Mouse (Mus musculus) hindbrain, embryonic 15.5 days (tissue): Measurements from ENCODE around the gene Etfbkmt. TPM values are rescaled to one million over a fixed set of nuclear protein-coding genes. Genes with fewer than 3 reads are reported as not detected.
"Not testable (repeated sequence)": the region's sequence is repeated elsewhere in the genome, so short reads cannot be mapped to it uniquely, and the experiment has no call there.

ENCODE experiments used
- ATAC-seq: fragments of 200-750 bp; cut with Nextera tagmentation; 2 replicates; pipeline ENCODE4 v1.8.0; 2017; ENCODE audit warnings: low read depth, moderate number of reproducible peaks, moderate TSS enrichment; ENCODE audit not compliant: low FRiP score
- H3K27ac ChIP-seq: fragments of 300-500 bp; sonication (generic); replicated peaks from 2 replicates; pipeline ENCODE4 v1.5.1; 2015; ENCODE audit warnings: mild to moderate bottlenecking, inconsistent platforms
- H3K27me3 ChIP-seq: fragments of 300-500 bp; sonication (generic); 2 replicates; pipeline ENCODE4 v1.6.1; 2015; ENCODE audit warnings: control low read depth, inconsistent platforms
- H3K36me3 ChIP-seq: fragments of 300-500 bp; sonication (generic); 2 replicates; pipeline ENCODE4 v1.6.1; 2015; ENCODE audit warnings: control low read depth, inconsistent platforms
- H3K4me1 ChIP-seq: fragments of 300-500 bp; sonication (generic); replicated peaks from 2 replicates; pipeline ENCODE4 v1.6.1; 2015; ENCODE audit warnings: control low read depth, inconsistent platforms
- H3K4me2 ChIP-seq: fragments of 300-500 bp; sonication (generic); 2 replicates; pipeline ENCODE4 v1.6.1; 2015; ENCODE audit warnings: moderate library complexity, mild to moderate bottlenecking, inconsistent platforms
- H3K4me3 ChIP-seq: fragments of 300-500 bp; sonication (generic); 2 replicates; pipeline ENCODE4 v1.5.1; 2015; ENCODE audit warnings: mild to moderate bottlenecking, inconsistent platforms
- H3K9ac ChIP-seq: fragments of 300-500 bp; sonication (generic); 2 replicates; pipeline ENCODE4 v1.6.1; 2015; ENCODE audit warnings: inconsistent platforms
- H3K9me3 ChIP-seq: fragments of 300-500 bp; sonication (generic); 2 replicates; pipeline ENCODE4 v1.6.1; 2016; ENCODE audit warnings: control low read depth, inconsistent platforms
- WGBS: fragments of 180-500 bp; shearing (Covaris S2); methylation state at CpG from one replicate; pipeline ENCODE4 v1.1.7; 2015; 5-methylcytosine and 5-hydroxymethylcytosine counted together
- polyA plus RNA-seq: library from polyadenylated mRNA; unstranded; fragments of >200 nt; fragmentation: Nextera tagmentation; extraction: Ambion mirVana; gene quantifications from 2 replicates; pipeline ENCODE4 v1.2.1, GENCODE M21; 2015

The Etfbkmt gene
- polyA plus RNA-seq, 1 experiment from 2014 or later: 8.2 TPM

GRCm38 (mm10) chr6:149107615-149108014, 32.0 kb upstream of the Etfbkmt start:
- Histone ChIP-seq H3K36me3 (no peaks in the 10 kb centered on the region), H3K9me3 (no peaks in the 10 kb centered on the region), H3K27me3 (no peaks in the 10 kb centered on the region), H3K4me3 (no peak overlapping the region), H3K4me1 (no peaks in the 10 kb centered on the region), H3K9ac (no peak overlapping the region), H3K27ac (no peak overlapping the region), H3K4me2 (no peak overlapping the region)
- WGBS: 84% methylated on average over 3 of the region's 3 CpGs
- no peak for ATAC-seq

GRCm38 (mm10) chr6:149108909-149109308, 30.7 kb upstream of the Etfbkmt start:
- 81% methylated on average over 2 of the region's 2 CpGs for whole genome bisulfite sequencing
- Histone ChIP-seq H3K4me2 (no peak overlapping the region), H3K36me3 (no peaks in the 10 kb centered on the region), H3K27me3 (no peaks in the 10 kb centered on the region), H3K4me3 (no peak overlapping the region), H3K9me3 (no peaks in the 10 kb centered on the region), H3K9ac (no peak overlapping the region), H3K4me1 (no peaks in the 10 kb centered on the region), H3K27ac (no peak overlapping the region)
- ATAC-seq: no peak

GRCm38 (mm10) chr6:149116992-149117391, 22.7 kb upstream of the Etfbkmt start:
- Histone ChIP-seq H3K36me3 (no peaks in the 10 kb centered on the region), H3K4me1 (no peaks in the 10 kb centered on the region), H3K4me3 (no peak overlapping the region), H3K27me3 (no peaks in the 10 kb centered on the region), H3K9me3 (no peaks in the 10 kb centered on the region), H3K4me2 (no peak overlapping the region), H3K27ac (no peak overlapping the region), H3K9ac (no peak overlapping the region)
- ATAC-seq: no peak

GRCm38 (mm10) chr6:149118935-149119334, 20.7 kb upstream of the Etfbkmt start:
- no peaks in the 10 kb centered on the region for H3K9me3 ChIP-seq
- H3K27me3 ChIP-seq: no peaks in the 10 kb centered on the region
- H3K4me2 ChIP-seq: no peak overlapping the region
- H3K27ac ChIP-seq: no peak overlapping the region
- H3K4me3 ChIP-seq: no peak overlapping the region
- no peak for ATAC-seq
- no peak overlapping the region for H3K9ac ChIP-seq
- H3K4me1 ChIP-seq: no peaks in the 10 kb centered on the region
- H3K36me3 ChIP-seq: no peaks in the 10 kb centered on the region
- 64% methylated on average over 2 of the region's 2 CpGs for WGBS

GRCm38 (mm10) chr6:149119853-149120252, 19.8 kb upstream of the Etfbkmt start:
- 0 out of 2 replicates have a peak, but pooled peaks have one; percentile 54 for ATAC-seq
- Histone ChIP-seq H3K9me3 (no peaks in the 10 kb centered on the region), H3K27ac (no peak overlapping the region), H3K4me1 (no peaks in the 10 kb centered on the region), H3K9ac (no peak overlapping the region), H3K27me3 (no peaks in the 10 kb centered on the region), H3K4me2 (no peak overlapping the region), H3K36me3 (no peaks in the 10 kb centered on the region), H3K4me3 (no peak overlapping the region)
- WGBS: 39% methylated on average over 2 of the region's 2 CpGs

- no peak for ATAC-seq
- WGBS: 91% methylated on average over 3 of the region's 3 CpGs
- Histone ChIP-seq H3K9me3 (no peaks in the 10 kb centered on the region), H3K27me3 (no peaks in the 10 kb centered on the region), H3K4me3 (no peak overlapping the region), H3K4me2 (no peak overlapping the region), H3K9ac (no peak overlapping the region), H3K27ac (no peak overlapping the region), H3K4me1 (no peaks in the 10 kb centered on the region), H3K36me3 (no peaks in the 10 kb centered on the region)
These were observed 16.6 kb upstream of the Etfbkmt start for GRCm38 (mm10) chr6:149123042-149123441.

GRCm38 (mm10) chr6:149126675-149127074, 13.0 kb upstream of the Etfbkmt start:
- Histone ChIP-seq H3K36me3 (no peaks in the 10 kb centered on the region), H3K4me2 (no peak overlapping the region), H3K27me3 (no peaks in the 10 kb centered on the region), H3K9ac (no peak overlapping the region), H3K4me1 (no peaks in the 10 kb centered on the region), H3K4me3 (no peak overlapping the region), H3K27ac (no peak overlapping the region), H3K9me3 (no peaks in the 10 kb centered on the region)
- no peak for ATAC-seq
- 65% methylated on average over 4 of the region's 4 CpGs for WGBS

GRCm38 (mm10) chr6:149129870-149130269, 9.8 kb upstream of the Etfbkmt start, which contains the start of gene Gm10203:
TSS of gene Gm10203 (plus strand) at chr6:149130170.
- H3K4me3 ChIP-seq, H3K9ac ChIP-seq, H3K9me3 ChIP-seq, H3K27me3 ChIP-seq, ATAC-seq, H3K4me2 ChIP-seq, H3K36me3 ChIP-seq, H3K4me1 ChIP-seq, H3K27ac ChIP-seq: not testable (repeated sequence)
- 83% methylated on average over 8 of the region's 8 CpGs for WGBS

GRCm38 (mm10) chr6:149131111-149131510, 8.5 kb upstream of the Etfbkmt start:
- no peak overlapping the region for H3K9ac ChIP-seq
- no peaks in the 10 kb centered on the region for H3K9me3 ChIP-seq
- H3K4me2 ChIP-seq: no peak overlapping the region
- 9% methylated on average over 3 of the region's 3 CpGs for WGBS
- H3K36me3 ChIP-seq: no peaks in the 10 kb centered on the region
- no peaks in the 10 kb centered on the region for H3K4me1 ChIP-seq
- ATAC-seq: no peak
- H3K27ac ChIP-seq: no peak overlapping the region
- H3K4me3 ChIP-seq: no peak overlapping the region
- no peaks in the 10 kb centered on the region for H3K27me3 ChIP-seq

- no peaks in the 10 kb centered on the region for H3K27me3 ChIP-seq
- H3K9me3 ChIP-seq: no peaks in the 10 kb centered on the region
- H3K27ac ChIP-seq: no peak overlapping the region
- WGBS: 29% methylated on average over 5 of the region's 5 CpGs
- no peak overlapping the region for H3K4me3 ChIP-seq
- H3K36me3 ChIP-seq: no peaks in the 10 kb centered on the region
- H3K4me2 ChIP-seq: no peak overlapping the region
- H3K4me1 ChIP-seq: no peaks in the 10 kb centered on the region
- no peak for ATAC-seq
- no peak overlapping the region for H3K9ac ChIP-seq
These were observed 7.2 kb upstream of the Etfbkmt start for GRCm38 (mm10) chr6:149132311-149133077.

- Histone ChIP-seq H3K36me3 (no peaks in the 10 kb centered on the region), H3K27me3 (no peaks in the 10 kb centered on the region), H3K27ac (no peak overlapping the region), H3K4me2 (no peak overlapping the region), H3K4me1 (no peaks in the 10 kb centered on the region), H3K9ac (no peak overlapping the region), H3K4me3 (no peak overlapping the region), H3K9me3 (no peaks in the 10 kb centered on the region)
- no peak for ATAC-seq
- 24% methylated on average over 5 of the region's 5 CpGs for WGBS
These were observed 5.1 kb upstream of the Etfbkmt start for GRCm38 (mm10) chr6:149134391-149135150.

- no peak for ATAC-seq
- H3K4me1 ChIP-seq: no peaks in the 10 kb centered on the region
- 82% methylated on average over 6 of the region's 6 CpGs for WGBS
These were observed 4.0 kb upstream of the Etfbkmt start for GRCm38 (mm10) chr6:149135631-149136030.

More at GRCm38 (mm10) chr6:149135631-149136030, 4.0 kb upstream of the Etfbkmt start:
- no peak overlapping the region for H3K27ac ChIP-seq
- H3K4me2 ChIP-seq: no peak overlapping the region
- no peak overlapping the region for H3K4me3 ChIP-seq
- H3K27me3 ChIP-seq: no peaks in the 10 kb centered on the region
- no peak overlapping the region for H3K9ac ChIP-seq
- H3K9me3 ChIP-seq: no peaks in the 10 kb centered on the region
- no peaks in the 10 kb centered on the region for H3K36me3 ChIP-seq
